Mouse (Mus musculus) layer of hippocampus, postnatal 14 days (tissue): ENCODE results near the gene Kcne1. TPM values are rescaled to one million over a fixed set of nuclear protein-coding genes. Genes with fewer than 3 reads are reported as not detected.

Source experiments
- DNase-seq, 2 experiments: peaks; one replicate each; pipeline ENCODE4 v3.0.0; 2021 to 2022; ENCODE audit warnings: low spot score in 2 of 2, mixed read lengths in 1 of 2
- long read RNA-seq, 2 experiments: library from polyadenylated mRNA; stranded (forward); transcript quantifications; one replicate each; pipeline ENCODE4 v2.0.0; 2021
- total RNA-seq, 2 experiments: library from RNA; stranded (reverse); gene quantifications; 2 replicates each; pipeline ENCODE4 v1.2.3; 2021

Gene Kcne1
- total RNA-seq, result not detected
- long read RNA-seq, experiment 1, partial matches to known transcripts, result 0 of 1 reads
- long read RNA-seq, experiment 1, other reads (novel, unspliced or antisense), result 1 of 1 reads
- long read RNA-seq, experiment 2, result 0 reads

DNA sequence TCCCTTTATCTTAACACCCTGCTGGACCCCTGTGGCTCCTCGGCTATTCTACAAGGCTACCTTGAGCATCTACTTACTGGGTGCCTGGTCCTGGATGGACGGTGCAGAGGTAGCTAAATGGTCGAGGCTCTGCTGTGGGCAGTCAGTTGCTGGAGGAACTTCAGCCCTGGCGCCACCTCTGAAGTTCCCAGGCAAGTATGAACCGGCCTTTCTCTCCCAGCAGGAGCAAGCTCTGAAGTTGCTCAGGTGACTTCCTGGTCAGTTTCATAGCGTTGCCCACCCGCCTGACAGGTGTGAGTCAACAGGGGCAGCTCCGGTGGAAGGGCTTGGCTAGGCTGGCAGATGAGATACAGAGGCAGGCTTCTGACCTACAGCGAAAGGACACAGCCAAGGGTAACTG, at the start of gene Kcne1:
TSS of gene Kcne1 (minus strand) at position 240 of the 400 bp plus-strand sequence.
- no peak for DNase-seq

DNA sequence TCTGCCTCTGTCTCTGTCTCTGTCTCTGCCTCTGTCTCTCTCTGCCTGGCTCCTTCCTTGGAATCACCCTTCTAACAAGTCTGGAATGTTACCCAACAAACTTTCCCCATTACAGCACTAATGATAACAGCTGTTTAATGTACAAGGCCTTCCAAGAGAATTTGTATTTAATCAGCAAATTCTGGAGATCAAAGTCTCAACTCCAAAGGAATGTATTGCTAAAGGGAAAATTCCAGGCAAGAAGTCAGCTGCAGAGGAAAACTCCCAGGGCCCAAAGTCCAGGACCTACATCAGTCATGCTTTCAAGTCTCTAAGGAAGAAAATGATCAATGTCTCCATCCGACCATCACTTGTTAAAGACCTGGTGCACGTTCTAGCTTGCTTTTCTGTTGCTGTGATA, 48.6 kb upstream of the Kcne1 start:
- no peak for DNase-seq

DNA sequence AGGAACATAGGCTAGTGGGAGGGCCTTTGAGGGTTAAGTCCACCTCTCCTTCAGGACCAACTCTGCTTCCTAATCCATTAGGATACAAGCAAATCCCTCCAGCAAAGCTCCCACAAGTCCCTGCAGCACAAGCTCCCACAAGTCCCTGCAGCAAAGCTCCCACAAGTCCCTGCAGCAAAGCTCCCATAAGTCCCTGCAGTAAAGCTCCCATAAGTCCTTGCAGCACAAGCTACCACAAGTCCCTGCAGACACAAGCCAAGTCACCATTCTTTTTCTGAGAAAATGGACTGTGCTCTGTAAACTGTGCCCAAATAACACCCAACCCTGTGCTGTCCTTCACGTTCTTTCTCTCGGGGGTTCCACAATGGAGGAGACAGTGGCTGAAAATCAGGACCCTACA, 44.9 kb upstream of the Kcne1 start:
- no peak for DNase-seq

DNA sequence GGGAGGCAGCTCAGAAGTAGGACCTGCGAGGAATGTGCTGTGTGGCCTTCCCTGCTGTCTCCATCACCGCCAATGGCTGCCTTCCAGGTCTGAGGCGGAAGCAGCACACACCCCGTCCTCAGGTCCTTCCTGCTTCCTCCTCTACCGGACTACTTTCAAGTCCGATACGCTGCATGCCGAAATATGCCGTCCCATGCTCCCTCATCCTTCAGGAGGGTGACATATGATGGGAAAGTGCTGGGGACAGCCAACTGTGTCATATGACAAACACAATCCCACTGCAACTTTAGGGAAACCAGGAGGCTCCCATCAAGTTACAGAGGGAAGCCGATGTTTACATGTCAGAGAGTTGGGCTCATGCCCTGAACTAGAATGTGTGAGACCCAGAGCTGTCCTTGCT, 43.8 kb upstream of the Kcne1 start:
- no peak for DNase-seq

DNA sequence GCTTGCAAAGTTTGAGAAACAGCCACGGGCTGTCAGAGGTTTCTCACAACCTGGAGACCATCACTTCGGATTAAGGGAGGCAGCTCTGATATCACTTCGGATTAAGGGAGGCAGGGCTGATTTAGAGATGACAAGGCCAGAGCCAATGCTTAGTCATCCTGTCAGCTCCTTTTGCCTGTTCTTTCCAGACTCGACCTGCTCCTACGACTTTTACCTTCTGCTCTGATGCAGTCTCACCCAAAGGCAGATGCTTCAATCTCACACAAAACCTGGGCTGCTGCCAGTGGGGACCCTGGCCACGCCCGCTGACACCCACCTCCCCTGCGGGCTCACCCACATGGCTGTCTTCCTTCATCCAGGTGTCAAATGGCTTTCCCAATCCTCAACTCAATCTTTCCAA, 42.9 kb upstream of the Kcne1 start:
- no peak for DNase-seq

DNA sequence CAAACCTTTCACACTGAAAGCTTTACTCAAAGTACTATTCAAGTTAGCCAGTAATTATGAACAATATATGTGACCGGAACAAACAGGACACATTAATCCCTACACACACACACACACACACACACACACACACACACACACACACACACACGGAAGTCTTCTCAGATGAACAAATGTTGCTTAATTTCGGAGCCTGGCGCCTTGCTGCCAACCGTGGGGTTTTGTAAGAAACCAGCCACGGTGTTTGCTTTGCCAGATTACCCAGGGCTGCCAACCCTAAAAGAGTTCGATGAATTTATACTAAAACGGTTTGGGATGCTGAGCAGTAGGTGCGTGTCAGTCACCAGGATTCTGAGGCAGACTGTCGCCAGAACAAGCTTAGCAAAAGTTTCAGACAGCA, 41.9 kb upstream of the Kcne1 start:
- DNase-seq, result no peak

DNA sequence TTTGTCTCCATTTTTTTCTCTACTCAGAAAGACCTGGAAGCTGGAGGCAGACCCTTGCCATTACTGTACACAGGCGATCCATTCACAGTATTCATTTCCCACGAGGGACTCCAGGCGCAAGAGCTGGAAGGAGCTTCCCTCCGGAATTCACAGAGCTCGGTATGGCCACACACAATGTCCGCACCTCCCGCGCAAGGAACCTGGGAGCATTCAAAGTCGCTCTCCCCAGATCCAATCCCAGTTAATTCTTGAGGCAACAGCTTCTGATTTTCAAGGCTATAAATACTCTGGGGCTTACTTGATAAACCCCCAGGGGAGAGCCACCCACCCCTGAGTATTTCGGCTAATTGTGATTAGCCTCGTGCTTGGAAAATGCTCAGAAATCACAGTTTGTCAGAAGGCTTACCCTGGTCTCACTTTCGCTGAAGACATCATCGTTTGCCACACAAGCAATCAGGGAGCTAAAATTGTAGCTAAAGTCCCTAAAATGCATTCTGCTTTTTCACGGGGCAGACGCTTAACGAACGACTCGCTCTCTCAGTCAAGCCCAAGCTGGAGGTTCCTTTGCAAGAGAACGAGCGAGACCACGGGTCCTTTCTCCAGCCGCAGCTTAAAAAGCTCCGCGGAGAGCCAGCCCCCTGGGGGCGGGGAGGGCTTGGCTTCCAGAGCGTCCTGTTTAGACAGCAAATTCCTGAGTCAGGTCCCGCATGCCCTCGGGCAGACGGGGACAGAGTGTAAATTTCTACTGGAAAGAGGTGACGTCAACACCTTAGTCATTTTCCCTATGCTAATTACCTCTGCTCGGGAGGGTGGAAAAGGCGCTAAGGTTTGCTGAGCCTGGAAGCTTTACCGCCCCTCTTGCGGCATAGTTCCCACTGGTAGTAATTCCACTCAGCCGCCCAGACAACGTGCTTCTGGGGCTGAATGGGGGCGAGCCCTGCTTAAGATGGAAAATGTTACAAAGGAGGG, 40.5 kb upstream of the Kcne1 start:
- peak; percentile 68 to 82 for DNase-seq

DNA sequence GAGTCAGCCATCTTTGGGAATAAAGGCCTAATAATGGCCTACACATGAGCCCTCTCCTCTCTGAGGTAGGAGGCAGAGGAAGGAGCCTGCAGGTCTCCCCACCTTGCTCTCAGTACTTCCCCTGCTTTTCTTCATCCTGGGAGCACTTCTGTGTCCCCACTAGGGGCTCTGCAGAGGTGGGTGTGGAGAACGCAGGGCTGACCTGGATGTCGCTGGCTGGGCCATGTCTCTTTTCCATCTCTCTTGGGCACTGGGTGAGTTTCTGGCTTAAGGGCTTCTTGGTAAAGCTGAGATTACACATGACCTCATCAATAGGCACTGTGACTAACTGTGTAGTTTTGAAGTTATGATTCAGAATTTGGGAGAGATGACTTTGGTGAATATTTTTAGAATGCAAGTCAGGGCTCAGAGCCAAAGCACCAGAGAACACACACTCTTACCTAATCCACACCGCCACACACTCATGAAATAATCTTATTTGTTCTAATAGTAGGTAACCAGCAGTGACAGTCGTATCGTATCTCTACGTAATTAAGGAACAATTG, 39.4 kb upstream of the Kcne1 start:
- no peak for DNase-seq

DNA sequence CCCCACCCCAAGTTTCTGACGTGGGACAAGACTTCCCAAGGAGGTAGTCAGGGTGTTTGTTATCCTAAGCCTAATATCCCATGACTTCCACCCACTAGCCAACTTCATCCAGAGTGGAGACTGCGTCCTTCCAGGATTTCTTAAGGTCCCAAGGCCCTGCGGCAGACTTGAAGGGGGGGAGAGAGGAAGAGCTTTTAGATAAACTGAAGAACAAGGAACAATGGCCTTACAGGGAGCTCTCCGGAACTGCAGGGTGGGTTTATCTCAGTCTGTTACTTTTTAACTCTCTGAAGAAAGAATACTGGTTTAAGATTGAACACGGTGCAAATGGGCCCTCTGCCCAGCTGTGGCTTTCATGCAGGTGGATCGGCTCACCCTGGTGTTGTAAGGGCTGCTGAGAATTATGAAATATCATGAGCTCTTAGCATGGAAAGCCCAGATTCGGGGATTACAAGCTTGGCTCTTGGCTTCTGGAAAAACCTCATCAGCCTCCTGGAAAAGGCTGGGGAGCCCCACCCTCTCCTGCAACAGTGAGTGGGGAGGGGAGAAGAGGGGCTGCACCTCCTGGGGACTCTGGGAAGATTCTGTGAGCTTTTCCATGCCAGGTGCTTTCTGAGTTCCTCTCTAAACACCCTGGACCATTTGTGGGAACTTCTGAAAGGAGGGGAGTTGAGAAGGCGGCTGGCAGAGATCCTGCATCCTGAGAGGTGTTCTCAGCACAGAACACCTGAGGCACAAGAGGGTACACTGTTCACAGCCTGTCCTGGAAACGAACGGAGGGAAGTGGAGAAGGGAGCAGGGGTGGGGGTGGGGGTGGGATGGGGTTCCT, 38.7 kb upstream of the Kcne1 start:
- no peak for DNase-seq

DNA sequence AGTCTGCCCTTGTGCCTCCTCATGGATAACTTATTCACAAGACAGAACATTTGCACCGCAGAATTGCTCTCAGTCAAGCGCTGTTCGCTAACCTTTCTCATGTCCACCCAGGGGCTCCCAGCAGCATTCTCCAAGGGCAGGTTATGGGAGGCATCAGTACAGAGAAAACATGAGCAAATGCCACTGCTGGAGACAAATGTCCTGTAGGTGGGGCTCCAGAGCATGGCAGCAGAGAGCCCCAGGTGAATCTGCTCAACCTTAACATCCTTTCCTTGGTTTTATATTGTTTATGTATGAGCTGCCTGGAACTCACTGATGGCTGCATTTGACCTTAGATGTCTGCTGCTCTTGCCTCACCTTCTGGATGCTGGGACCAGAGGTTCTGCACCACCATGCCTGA, 34.5 kb upstream of the Kcne1 start:
- no peak for DNase-seq

DNA sequence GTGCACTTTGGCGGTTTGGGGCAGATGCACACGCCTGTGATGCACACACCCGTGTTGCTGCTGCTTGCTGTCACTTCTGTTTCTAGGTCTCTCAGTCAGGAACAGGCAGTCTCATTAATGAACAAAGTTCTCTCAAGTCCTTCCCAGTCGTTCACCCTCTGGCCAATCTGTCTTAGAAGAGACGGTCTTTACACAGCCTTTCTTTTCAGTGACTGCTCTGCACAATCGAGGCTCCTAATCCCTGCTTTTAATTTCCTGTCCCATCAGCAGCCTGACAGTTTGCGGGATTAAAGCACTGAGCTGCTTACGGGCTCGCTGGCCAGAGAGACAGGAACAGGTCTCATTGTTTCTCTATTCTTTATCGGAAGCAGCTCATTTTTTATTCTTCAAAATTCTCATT, 28.4 kb upstream of the Kcne1 start:
- DNase-seq, result no peak

DNA sequence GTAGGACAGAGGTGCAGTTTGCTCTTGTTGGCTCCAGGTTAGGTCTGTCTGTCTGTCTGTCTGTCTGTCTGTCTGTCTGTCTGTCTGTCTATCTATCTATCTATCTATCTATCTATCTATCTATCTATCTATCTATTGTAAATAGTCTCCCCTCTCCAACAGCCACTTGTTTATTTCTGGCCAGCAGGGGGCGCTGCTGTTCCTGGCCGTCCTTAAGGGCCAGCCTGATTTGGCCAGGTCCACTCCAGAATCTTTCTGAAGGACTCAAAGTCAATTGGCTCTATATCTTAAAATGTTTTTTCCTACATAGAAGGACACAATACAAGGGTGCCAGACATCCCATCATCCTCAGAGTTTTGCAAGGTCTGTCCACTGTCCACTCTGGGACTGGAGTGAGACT, 25.8 kb upstream of the Kcne1 start:
- DNase-seq, result peak in 1 of 2 experiments; percentile 38

DNA sequence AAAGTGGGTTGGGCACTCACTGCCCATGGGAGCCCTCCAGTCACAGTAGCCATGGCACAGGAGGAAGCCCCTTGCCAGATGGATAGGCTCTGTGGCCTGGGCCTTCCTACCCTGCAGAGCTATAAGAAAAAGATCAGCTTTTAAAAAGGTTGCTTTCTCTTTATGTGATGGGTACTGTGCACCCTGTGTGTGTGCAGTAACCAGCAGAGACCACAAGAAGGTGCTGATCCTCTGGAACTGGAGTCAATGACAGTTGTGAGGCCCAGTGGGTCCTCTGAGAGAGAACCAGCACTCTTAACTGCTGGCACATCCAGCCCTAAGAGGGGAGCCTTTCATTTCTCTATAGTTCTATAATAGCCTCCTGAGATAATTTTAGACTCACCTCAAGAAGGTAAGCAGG, 24.1 kb upstream of the Kcne1 start:
- DNase-seq, result no peak

DNA sequence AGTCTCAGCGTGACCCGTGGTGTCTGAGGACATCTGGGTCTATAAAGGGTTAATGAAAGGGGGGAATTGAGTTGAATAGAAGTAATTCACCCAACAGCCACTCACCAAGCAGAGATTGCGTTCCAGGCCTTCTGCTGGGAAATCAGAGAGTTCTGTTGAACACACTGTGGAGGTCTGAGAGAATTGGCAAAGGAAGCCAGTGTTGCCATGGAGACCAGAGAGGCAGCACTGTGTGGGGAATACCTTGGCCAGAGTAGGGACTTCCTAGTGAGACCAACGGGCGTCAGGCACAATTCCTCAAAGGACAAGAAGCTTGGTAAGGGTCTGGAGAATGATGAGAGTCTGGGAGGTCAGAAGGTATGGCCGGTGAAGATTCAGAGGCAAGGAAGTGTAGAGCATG, 23.2 kb upstream of the Kcne1 start:
- peak; percentile 74 to 93 for DNase-seq

DNA sequence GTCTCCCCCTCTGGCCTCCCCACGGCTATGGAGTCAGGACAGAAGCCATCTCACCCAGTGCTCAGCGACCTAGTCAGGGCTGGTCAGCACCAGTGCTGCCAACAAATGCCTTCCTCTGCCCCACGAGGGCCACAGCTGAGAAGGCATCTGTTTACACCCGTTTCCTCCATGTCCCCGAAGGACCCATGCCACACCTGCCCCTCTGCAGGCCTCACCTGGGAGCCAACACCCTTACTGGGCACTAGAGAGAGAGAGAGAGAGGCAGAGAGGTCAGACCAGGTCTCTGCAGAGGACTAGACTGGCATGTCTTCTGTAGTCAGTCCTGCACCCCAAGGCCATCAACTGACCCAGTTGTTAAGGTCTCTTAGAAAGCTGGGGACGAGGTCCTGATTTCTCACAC, 21.8 kb upstream of the Kcne1 start:
- DNase-seq, result no peak

DNA sequence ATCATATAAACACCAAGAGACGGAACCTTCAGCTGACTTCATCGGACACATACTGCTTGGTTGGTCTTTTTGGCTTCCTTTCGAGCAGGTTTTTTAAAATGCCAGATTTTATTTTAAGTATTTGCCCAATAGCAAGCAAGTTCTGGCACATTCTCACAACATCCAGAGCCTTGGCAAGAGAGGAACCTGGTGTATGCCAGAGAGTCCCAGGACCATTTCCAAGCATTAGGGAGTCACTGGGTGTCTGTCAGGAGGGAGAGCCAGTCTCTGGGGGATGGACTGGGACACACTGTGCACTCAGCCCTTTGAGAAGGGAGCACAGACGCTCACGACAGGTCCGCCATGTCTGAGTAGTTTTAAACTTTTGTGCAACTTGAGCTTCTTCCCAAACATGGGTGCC, 17.7 kb upstream of the Kcne1 start:
- peak; percentile 33 to 88 for DNase-seq

DNA sequence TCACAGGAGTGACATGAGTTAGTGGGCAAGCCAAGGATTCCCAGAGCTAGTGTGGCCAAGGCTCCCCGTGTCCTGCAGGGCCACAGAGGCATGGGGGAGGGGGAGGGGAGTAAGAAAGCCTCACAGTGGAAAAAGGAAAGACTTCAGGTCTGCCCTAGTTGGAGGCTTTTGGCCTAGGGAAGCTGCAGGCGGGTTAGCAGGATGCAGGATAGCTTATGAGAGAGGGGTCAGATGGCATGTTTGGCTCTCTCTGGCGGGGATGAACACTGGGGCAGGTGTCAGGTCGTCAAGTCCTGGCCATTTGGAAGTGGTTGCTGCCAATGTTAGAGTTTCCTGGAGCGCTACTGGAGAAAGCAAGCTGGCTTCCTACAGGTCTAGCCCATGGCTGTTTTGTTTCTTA, 12.4 kb upstream of the Kcne1 start:
- DNase-seq, result no peak

DNA sequence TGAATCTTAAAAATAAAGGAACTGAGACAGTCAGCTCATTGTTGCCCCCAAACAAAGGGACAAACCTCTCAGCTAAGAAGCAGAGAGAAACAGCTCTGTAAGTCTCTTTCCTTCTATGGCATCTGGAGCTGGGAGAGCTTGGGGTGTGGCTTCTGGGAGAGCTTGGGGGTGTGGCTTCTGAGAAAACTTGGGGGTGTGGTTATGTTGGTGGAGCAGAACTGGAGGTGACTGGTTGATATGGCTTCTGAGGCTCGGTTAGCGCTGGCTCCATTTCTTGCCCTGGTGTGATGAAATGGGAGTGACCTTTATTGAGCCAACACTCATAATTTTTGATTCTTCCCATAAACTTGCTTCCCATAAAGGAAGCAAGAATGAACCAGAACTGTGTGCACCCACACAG, 10.0 kb upstream of the Kcne1 start:
- DNase-seq, result no peak

DNA sequence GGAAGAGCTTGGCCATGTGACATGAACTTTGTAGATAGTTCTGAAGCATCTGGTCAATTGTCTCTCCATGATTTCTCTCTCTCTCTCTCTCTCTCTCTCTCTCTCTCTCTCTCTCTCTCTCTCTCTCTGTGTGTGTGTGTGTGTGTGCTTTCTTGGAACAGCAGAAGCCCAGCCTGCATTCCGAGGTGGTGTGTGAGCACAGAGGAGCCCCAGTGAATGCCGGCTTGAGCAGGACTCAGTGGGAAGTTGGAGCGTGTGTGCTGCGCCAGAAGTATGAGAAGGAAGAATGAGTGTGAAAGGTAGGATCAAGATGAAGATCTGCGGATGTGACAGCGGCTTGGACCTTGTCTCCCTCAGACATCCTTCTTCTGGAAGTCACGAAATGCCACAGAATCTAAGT, 6.2 kb upstream of the Kcne1 start:
- DNase-seq, result no peak

DNA sequence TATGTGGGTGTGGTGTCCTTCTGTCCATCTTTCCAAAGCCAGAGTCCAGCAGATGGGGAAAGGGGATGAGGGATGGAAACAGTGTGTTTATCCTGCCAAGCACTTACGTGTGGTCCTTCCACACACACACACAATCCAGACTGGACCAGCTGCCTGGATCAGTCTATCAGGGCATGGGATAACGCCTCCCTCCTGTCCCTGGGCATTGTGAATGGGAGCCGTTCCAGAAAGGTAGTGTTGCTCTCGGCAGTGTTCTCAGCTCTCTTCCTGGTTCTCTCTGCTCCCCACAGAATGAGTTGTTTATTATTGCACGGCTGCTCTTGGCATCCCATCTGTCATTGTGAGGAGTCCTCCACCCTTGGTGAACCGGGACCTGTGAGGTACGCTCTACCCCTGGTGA, 1.4 kb upstream of the Kcne1 start:
- no peak for DNase-seq

DNA sequence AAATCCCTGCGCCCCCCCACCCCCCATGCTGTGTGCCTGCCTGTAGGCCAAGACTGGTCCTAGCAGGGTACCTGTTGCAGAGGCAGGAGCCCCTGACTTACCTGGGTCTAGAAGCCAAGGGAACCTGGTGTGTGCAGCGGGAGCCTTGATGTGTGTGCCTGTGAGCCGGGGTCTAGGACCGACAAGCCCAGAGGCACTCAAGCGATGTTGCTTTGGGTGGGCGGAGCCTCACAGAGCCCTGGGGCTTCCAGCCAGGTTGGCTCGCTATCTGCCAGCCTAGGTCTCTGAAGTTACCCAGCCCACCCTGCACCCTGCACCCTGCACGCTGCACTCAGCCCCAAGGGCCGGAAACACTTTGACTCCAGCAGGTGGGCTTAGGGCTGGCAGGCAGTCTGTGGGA, 534 bp downstream of the Kcne1 start:
- DNase-seq, result no peak

DNA sequence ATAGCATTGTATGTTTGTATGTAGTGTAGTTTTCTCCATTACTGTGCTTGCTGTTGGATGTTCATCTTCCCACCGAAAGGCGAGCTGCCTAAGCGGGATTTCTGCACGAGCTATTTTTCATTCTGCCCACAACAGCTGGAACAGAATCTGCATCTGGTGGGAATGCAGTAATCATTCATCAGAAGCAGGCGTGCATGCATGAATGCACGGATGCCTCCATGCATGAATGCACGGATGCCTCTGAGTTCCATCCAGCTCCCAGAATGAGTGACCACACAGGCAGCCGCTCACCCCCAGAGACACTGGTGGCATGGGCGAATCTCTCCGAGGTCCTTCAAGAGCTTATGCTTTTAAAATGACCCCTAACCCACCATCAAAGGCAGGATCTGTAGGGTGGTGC, 1.7 kb downstream of the Kcne1 start:
- no peak for DNase-seq
